Mouse (Mus musculus): Measurements from ENCODE around the gene Cd164. TPM values are rescaled to one million over a fixed set of nuclear protein-coding genes. Genes with fewer than 3 reads are reported as not detected.

Gene Cd164
- 179 and 196 TPM in 2 replicates for polyA plus RNA-seq (2015; fragmentation: Nextera tagmentation; extraction: Ambion mirVana)

GRCm38 (mm10) chr10:41518981-41519618, at the start of gene Cd164:
Gene Cd164, plus strand, starts transcription at chr10:41519414.
- WGBS = under 1% methylated on average over 69 of the region's 69 CpGs
- Histone ChIP-seq H3K4me3 (ENCODE audit: low read length) (peak within 1 kb of the TSS; percentile 98), H3K4me2 (ENCODE audit: low read depth, low read length) (peak within 1 kb of the TSS; percentile 93), H3K9ac (ENCODE audit: low read length) (peak within 1 kb of the TSS; percentile 100), H3K36me3 (ENCODE audit: control insufficient read depth, insufficient read depth) (peaks cover 4% of the 10 kb centered on the region; the same call in 1 of the 2 replicates), H3K9me3 (replicated peaks; ENCODE audit: control insufficient read depth, low read length) (no peaks in the 10 kb centered on the region), H3K27me3 (ENCODE audit: control insufficient read depth, insufficient read depth, low read length) (no peaks in the 10 kb centered on the region), H3K4me1 (ENCODE audit: control insufficient read depth, insufficient read depth, low read length) (peaks cover 26% of the 10 kb centered on the region), H3K27ac (ENCODE audit: low read length) (peak within 1 kb of the TSS; percentile 97)
- peak; percentile 93 for ATAC-seq (replicated peaks; ENCODE audit: extremely low read depth, insufficient read depth, low FRiP score)

GRCm38 (mm10) chr10:41470693-41471092, 48.5 kb upstream of the Cd164 start:
- no peak overlapping the region for H3K9ac ChIP-seq (ENCODE audit: low read length)
- no peak overlapping the region for H3K4me2 ChIP-seq (ENCODE audit: low read depth, low read length)
- WGBS = 88% methylated on average over 3 of the region's 3 CpGs
- peaks cover 29% of the 10 kb centered on the region for H3K4me1 ChIP-seq (ENCODE audit: control insufficient read depth, insufficient read depth, low read length)
- no peaks in the 10 kb centered on the region for H3K9me3 ChIP-seq (replicated peaks; ENCODE audit: control insufficient read depth, low read length)
- 0 out of 2 replicates have a peak, but pooled peaks cover 3% of the 10 kb centered on the region for H3K36me3 ChIP-seq (ENCODE audit: control insufficient read depth, insufficient read depth)
- H3K4me3 ChIP-seq (ENCODE audit: low read length) = no peak overlapping the region
- H3K27ac ChIP-seq (ENCODE audit: low read length) = no peak overlapping the region
- no peak for ATAC-seq (replicated peaks; ENCODE audit: extremely low read depth, insufficient read depth, low FRiP score)
- no peaks in the 10 kb centered on the region for H3K27me3 ChIP-seq (ENCODE audit: control insufficient read depth, insufficient read depth, low read length)

GRCm38 (mm10) chr10:41472534-41472933, 46.7 kb upstream of the Cd164 start:
- Histone ChIP-seq H3K4me1 (ENCODE audit: control insufficient read depth, insufficient read depth, low read length) (peaks cover 35% of the 10 kb centered on the region), H3K4me2 (ENCODE audit: low read depth, low read length) (no peak overlapping the region), H3K9me3 (replicated peaks; ENCODE audit: control insufficient read depth, low read length) (no peaks in the 10 kb centered on the region), H3K9ac (ENCODE audit: low read length) (no peak overlapping the region), H3K4me3 (ENCODE audit: low read length) (no peak overlapping the region), H3K27ac (ENCODE audit: low read length) (no peak overlapping the region), H3K27me3 (ENCODE audit: control insufficient read depth, insufficient read depth, low read length) (no peaks in the 10 kb centered on the region), H3K36me3 (ENCODE audit: control insufficient read depth, insufficient read depth) (0 out of 2 replicates have a peak, but pooled peaks cover 3% of the 10 kb centered on the region)
- no peak for ATAC-seq (replicated peaks; ENCODE audit: extremely low read depth, insufficient read depth, low FRiP score)

GRCm38 (mm10) chr10:41472962-41473481, 46.2 kb upstream of the Cd164 start:
- Histone ChIP-seq H3K9ac (ENCODE audit: low read length) (no peak overlapping the region), H3K27me3 (ENCODE audit: control insufficient read depth, insufficient read depth, low read length) (no peaks in the 10 kb centered on the region), H3K9me3 (replicated peaks; ENCODE audit: control insufficient read depth, low read length) (no peaks in the 10 kb centered on the region), H3K4me3 (ENCODE audit: low read length) (no peak overlapping the region), H3K4me1 (ENCODE audit: control insufficient read depth, insufficient read depth, low read length) (peaks cover 40% of the 10 kb centered on the region), H3K4me2 (ENCODE audit: low read depth, low read length) (no peak overlapping the region), H3K36me3 (ENCODE audit: control insufficient read depth, insufficient read depth) (0 out of 2 replicates have a peak, but pooled peaks cover under 1% of the 10 kb centered on the region), H3K27ac (ENCODE audit: low read length) (peak overlapping the region; percentile 90)
- no peak for ATAC-seq (replicated peaks; ENCODE audit: extremely low read depth, insufficient read depth, low FRiP score)
- 76% methylated on average over 5 of the region's 5 CpGs for WGBS

- Histone ChIP-seq H3K27me3 (ENCODE audit: control insufficient read depth, insufficient read depth, low read length) (no peaks in the 10 kb centered on the region), H3K4me2 (ENCODE audit: low read depth, low read length) (no peak overlapping the region), H3K27ac (ENCODE audit: low read length) (peak overlapping the region; percentile 90), H3K4me3 (ENCODE audit: low read length) (no peak overlapping the region), H3K36me3 (ENCODE audit: control insufficient read depth, insufficient read depth) (peaks cover 2% of the 10 kb centered on the region; the same call in 1 of the 2 replicates), H3K9ac (ENCODE audit: low read length) (no peak overlapping the region), H3K4me1 (ENCODE audit: control insufficient read depth, insufficient read depth, low read length) (peaks cover 44% of the 10 kb centered on the region), H3K9me3 (replicated peaks; ENCODE audit: control insufficient read depth, low read length) (no peaks in the 10 kb centered on the region)
- peak; percentile 24; the same call in 1 of the 2 replicates for ATAC-seq (replicated peaks; ENCODE audit: extremely low read depth, insufficient read depth, low FRiP score)
- 28% methylated on average over 6 of the region's 6 CpGs for WGBS
Observed at GRCm38 (mm10) chr10:41473782-41474468, 45.3 kb upstream of the Cd164 start.

- H3K9me3 ChIP-seq (replicated peaks; ENCODE audit: control insufficient read depth, low read length) = no peaks in the 10 kb centered on the region
- 43% methylated on average over 1 of the region's 1 CpGs for WGBS
- no peaks in the 10 kb centered on the region for H3K27me3 ChIP-seq (ENCODE audit: control insufficient read depth, insufficient read depth, low read length)
- ATAC-seq (replicated peaks; ENCODE audit: extremely low read depth, insufficient read depth, low FRiP score) = no peak
- peaks cover 12% of the 10 kb centered on the region for H3K36me3 ChIP-seq (ENCODE audit: control insufficient read depth, insufficient read depth)
- peak overlapping the region; percentile 51 for H3K9ac ChIP-seq (ENCODE audit: low read length)
- no peak overlapping the region for H3K4me3 ChIP-seq (ENCODE audit: low read length)
- H3K27ac ChIP-seq (ENCODE audit: low read length) = peak overlapping the region; percentile 90
- peaks cover 44% of the 10 kb centered on the region for H3K4me1 ChIP-seq (ENCODE audit: control insufficient read depth, insufficient read depth, low read length)
- peak overlapping the region; percentile 89; the same call in 1 of the 2 replicates for H3K4me2 ChIP-seq (ENCODE audit: low read depth, low read length)
Observed at GRCm38 (mm10) chr10:41474981-41475391, 44.2 kb upstream of the Cd164 start.

- H3K4me2 ChIP-seq (ENCODE audit: low read depth, low read length) = peak within 1 kb of the TSS; percentile 89
- peak within 1 kb of the TSS; percentile 72 for H3K4me3 ChIP-seq (ENCODE audit: low read length)
- H3K4me1 ChIP-seq (ENCODE audit: control insufficient read depth, insufficient read depth, low read length) = peaks cover 56% of the 10 kb centered on the region
- peak within 1 kb of the TSS; percentile 87 for H3K9ac ChIP-seq (ENCODE audit: low read length)
- H3K27me3 ChIP-seq (ENCODE audit: control insufficient read depth, insufficient read depth, low read length) = no peaks in the 10 kb centered on the region
- H3K9me3 ChIP-seq (replicated peaks; ENCODE audit: control insufficient read depth, low read length) = no peaks in the 10 kb centered on the region
- whole genome bisulfite sequencing = under 1% methylated on average over 35 of the region's 35 CpGs
- H3K27ac ChIP-seq (ENCODE audit: low read length) = peak within 1 kb of the TSS; percentile 90
- ATAC-seq (replicated peaks; ENCODE audit: extremely low read depth, insufficient read depth, low FRiP score) = peak; percentile 69
- peaks cover 15% of the 10 kb centered on the region for H3K36me3 ChIP-seq (ENCODE audit: control insufficient read depth, insufficient read depth)
Observed at GRCm38 (mm10) chr10:41476171-41477017, 42.8 kb upstream of the Cd164 start, which contains the start of gene Mical1. Gene Mical1, plus strand, starts transcription at chr10:41476314.

GRCm38 (mm10) chr10:41477018-41477277, 42.3 kb upstream of the Cd164 start:
- ATAC-seq (replicated peaks; ENCODE audit: extremely low read depth, insufficient read depth, low FRiP score) = no peak
- Histone ChIP-seq H3K4me3 (ENCODE audit: low read length) (peak overlapping the region; percentile 72), H3K4me2 (ENCODE audit: low read depth, low read length) (peak overlapping the region; percentile 89), H3K27ac (ENCODE audit: low read length) (peak overlapping the region; percentile 90), H3K4me1 (ENCODE audit: control insufficient read depth, insufficient read depth, low read length) (peaks cover 57% of the 10 kb centered on the region), H3K27me3 (ENCODE audit: control insufficient read depth, insufficient read depth, low read length) (no peaks in the 10 kb centered on the region), H3K36me3 (ENCODE audit: control insufficient read depth, insufficient read depth) (peaks cover 20% of the 10 kb centered on the region), H3K9me3 (replicated peaks; ENCODE audit: control insufficient read depth, low read length) (no peaks in the 10 kb centered on the region), H3K9ac (ENCODE audit: low read length) (peak overlapping the region; percentile 87)
- under 1% methylated on average over 9 of the region's 9 CpGs for WGBS
